Mouse (Mus musculus) gastrocnemius, postnatal 4 days (tissue): ENCODE data around the gene Cox8b. TPM values are rescaled to one million over a fixed set of nuclear protein-coding genes. Genes with fewer than 3 reads are reported as not detected.

Experiments
- DNase-seq, 2 experiments: peaks; one replicate each; pipeline ENCODE4 v3.0.0; 2021 to 2022; ENCODE audit warnings: low spot score in 2 of 2, mixed read lengths in 2 of 2
- long read RNA-seq, 2 experiments: library from polyadenylated mRNA; stranded (forward); transcript quantifications; one replicate each; pipeline ENCODE4 v2.0.0; 2021
- total RNA-seq, 2 experiments: library from RNA; stranded (reverse); gene quantifications; 2 replicates each; pipeline ENCODE4 v1.2.3; 2021

Gene Cox8b
- 100 to 1,000 TPM; 754 to 792 TPM for total RNA-seq
- long read RNA-seq, experiment 1, transcript Cox8b-201 (2 exons, 360 nt): major isoform, 210 of 217 reads
- long read RNA-seq, experiment 1, partial matches to known transcripts: 2 of 217 reads
- long read RNA-seq, experiment 1, other reads (novel, unspliced or antisense): 5 of 217 reads
- long read RNA-seq, experiment 2, transcript Cox8b-201 (2 exons, 360 nt): major isoform, 291 of 299 reads
- long read RNA-seq, experiment 2, partial matches to known transcripts: 6 of 299 reads
- long read RNA-seq, experiment 2, other reads (novel, unspliced or antisense): 2 of 299 reads

GRCm38 (mm10) chr7:140900220-140900619 is at the start of gene Cox8b:
TSS of gene Cox8b (minus strand) at chr7:140900446.
- DNase-seq: peak in 1 of 2 experiments; percentile 40

- no peak for DNase-seq
Measured at GRCm38 (mm10) chr7:140949255-140949654, 49.0 kb upstream of the Cox8b start.

- DNase-seq: no peak
Measured at GRCm38 (mm10) chr7:140948161-140948560, 47.9 kb upstream of the Cox8b start.

GRCm38 (mm10) chr7:140946980-140947379 is 46.7 kb upstream of the Cox8b start:
- no peak for DNase-seq

- no peak for DNase-seq
Measured at GRCm38 (mm10) chr7:140946311-140946710, 46.1 kb upstream of the Cox8b start.

GRCm38 (mm10) chr7:140945247-140945646 is 45.0 kb upstream of the Cox8b start:
- DNase-seq: no peak

- DNase-seq: no peak
Measured at GRCm38 (mm10) chr7:140944236-140944635, 44.0 kb upstream of the Cox8b start.

GRCm38 (mm10) chr7:140943356-140943755 is 43.1 kb upstream of the Cox8b start:
- no peak for DNase-seq

GRCm38 (mm10) chr7:140942811-140943210 is 42.6 kb upstream of the Cox8b start:
- DNase-seq: no peak

GRCm38 (mm10) chr7:140942341-140942740 is 42.1 kb upstream of the Cox8b start:
- DNase-seq: no peak

- DNase-seq: peak; percentile 80 to 89
Measured at GRCm38 (mm10) chr7:140941222-140942051, 41.2 kb upstream of the Cox8b start, which contains the start of gene Pgghg. TSS of gene Pgghg (plus strand) at chr7:140941391.

- DNase-seq: no peak
Measured at GRCm38 (mm10) chr7:140939669-140940171, 39.5 kb upstream of the Cox8b start.

GRCm38 (mm10) chr7:140938896-140939295 is 38.6 kb upstream of the Cox8b start:
- no peak for DNase-seq

GRCm38 (mm10) chr7:140938436-140938835 is 38.2 kb upstream of the Cox8b start:
- no peak for DNase-seq

- DNase-seq: no peak
Measured at GRCm38 (mm10) chr7:140927181-140927580, 26.9 kb upstream of the Cox8b start.

- no peak for DNase-seq
Measured at GRCm38 (mm10) chr7:140923070-140923775, 23.0 kb upstream of the Cox8b start.

GRCm38 (mm10) chr7:140922398-140923069 is 22.3 kb upstream of the Cox8b start:
- DNase-seq: peak in 1 of 2 experiments; percentile 51

- DNase-seq: no peak
Measured at GRCm38 (mm10) chr7:140921225-140921975, 21.2 kb upstream of the Cox8b start.

GRCm38 (mm10) chr7:140920418-140921029 is 20.3 kb upstream of the Cox8b start, which contains the start of gene Nlrp6:
TSS of gene Nlrp6 (plus strand) at chr7:140920902.
- no peak for DNase-seq

- DNase-seq: no peak
Measured at GRCm38 (mm10) chr7:140919911-140920310, 19.7 kb upstream of the Cox8b start.
